Mouse (Mus musculus) T-helper 17 cell (primary cell): ENCODE measurements around the gene Rtel1.
"Not testable (repeated sequence)": the region's sequence is repeated elsewhere in the genome, so short reads cannot be mapped to it uniquely, and the experiment has no call there.

Experiments
- in situ Hi-C, 2 experiments: fragments of 300-600 bp; cut with MboI, MseI; formaldehyde crosslinking; loops; 1 replicate in 1 of 2; 2 replicates in 1 of 2; pipeline ENCODE4 v1.15.1; 2025; ENCODE audit warnings: high pct_unique_total_duplicates in 2 of 2

Gene Rtel1

GRCm38 (mm10) chr2:181319248-181320102, at the start of gene Rtel1:
Gene Rtel1 (plus strand): TSS chr2:181319739.
- in situ Hi-C loops, result no loop called here

GRCm38 (mm10) chr2:181272092-181272491, 47.4 kb upstream of the Rtel1 start:
- in situ Hi-C loops, result no loop called here

DNA sequence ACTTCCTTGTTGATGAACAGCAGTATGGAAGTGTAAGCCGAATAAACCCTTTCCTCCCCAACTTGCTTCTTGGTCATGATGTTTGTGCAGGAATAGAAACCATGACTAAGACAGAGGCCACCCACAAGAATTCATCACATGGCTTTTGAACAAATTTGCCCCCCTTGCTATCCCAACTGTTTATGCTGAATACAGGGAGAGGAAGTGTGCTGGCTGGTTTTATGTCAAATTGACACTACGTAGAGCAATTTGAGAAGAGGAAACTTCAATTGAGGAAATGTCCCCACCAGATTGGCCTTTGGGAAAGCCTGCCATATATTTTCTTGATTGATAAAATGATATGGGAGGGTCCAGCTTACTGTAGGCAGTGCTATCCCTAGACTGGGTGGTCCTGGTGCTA, 45.7 kb upstream of the Rtel1 start:
- in situ Hi-C loops, result no loop called here

DNA sequence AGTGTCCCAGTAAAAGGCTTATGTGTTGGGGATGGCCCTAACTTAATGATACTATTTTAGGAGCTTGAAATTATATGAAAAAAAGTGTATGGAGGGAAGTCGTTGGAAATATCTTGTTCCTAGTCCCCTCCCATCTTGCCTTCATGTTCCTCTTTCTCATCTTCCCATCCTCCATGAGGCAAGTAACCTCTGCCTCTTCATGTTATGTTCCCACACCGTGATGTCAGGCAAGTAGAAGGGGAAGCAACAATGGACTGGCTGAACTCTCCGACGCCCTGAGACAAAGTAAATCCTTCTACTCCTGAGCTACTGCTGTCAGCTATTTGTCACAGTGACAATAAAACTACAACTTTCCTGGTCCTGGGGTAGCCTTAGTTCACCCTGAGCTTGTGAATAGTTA, 44.9 kb upstream of the Rtel1 start:
- in situ Hi-C loops, result no loop called here

DNA sequence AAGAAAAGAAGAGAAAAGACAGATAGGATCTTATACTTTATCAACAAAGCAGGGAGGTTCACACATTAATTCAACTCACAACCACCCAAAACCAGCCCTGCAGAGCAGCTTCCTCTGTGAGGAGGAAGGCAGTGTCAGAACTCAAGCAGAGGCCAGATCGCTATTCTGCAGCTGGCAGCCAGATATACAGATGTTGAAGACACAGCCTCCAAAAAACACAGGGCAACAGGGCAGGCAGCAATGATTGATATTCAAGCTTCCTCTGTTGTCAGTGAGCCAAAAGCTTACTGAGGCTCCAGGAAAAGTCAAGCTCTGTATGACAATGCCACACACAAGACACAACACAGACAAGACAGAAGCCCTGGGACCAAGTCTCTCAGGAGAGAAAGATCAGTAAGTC, 42.8 kb upstream of the Rtel1 start:
- in situ Hi-C loops, result no loop called here

DNA sequence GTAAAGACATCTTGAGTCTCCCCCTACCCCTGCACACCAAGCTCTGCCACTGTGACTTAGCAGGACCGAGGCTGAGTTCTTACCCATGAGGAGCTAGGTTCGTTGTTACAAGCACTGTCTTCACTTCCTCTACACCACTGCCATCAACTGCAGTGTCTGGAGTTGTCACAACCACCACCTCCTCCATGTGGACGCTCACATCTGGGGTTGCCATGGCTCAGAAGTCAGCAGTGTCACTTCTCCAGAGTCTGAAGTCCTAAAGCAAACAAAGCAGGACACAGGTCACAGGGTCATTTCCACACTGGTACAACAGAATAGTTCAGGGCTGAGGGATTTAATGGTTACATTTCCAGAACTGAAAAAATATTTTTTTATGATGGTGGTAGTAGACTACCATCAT, 41.7 kb upstream of the Rtel1 start:
- in situ Hi-C loops, result no loop called here

- in situ Hi-C loops, result no loop called here
Observed at GRCm38 (mm10) chr2:181279968-181280367, 39.6 kb upstream of the Rtel1 start.

DNA sequence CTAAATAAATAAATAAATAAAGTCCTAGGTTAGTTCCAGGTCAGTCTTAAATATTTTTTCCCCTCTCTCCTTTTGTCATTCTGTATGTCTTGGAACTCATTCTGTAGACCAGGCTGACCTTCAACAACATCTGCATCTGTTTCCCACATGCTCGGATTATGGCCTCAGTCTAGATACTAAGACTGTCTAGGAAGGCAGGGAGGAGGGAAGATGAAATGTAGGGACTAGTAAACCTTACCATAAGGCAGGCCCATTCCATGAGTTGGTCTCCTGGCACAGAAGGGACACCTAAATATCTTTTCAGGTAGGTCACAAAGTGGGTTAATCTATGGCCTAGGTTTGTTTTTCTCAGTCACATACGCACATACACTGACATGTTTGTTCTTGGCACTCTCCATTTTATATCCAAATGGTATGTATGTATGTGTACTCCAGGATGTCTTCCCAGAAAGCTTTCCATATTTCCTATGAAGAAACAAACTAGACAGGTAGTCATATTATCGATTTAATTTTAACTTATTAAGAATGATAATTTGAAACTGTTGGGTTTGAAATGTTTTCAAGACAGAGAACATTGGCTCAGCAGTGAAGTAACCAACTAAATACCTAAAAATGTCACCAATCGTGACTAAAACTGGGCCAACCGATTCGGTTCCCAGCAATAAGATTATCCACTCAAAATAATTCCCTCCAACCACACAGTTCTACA, 32.8 kb upstream of the Rtel1 start:
- in situ Hi-C loops, result no loop called here

- in situ Hi-C loops, result no loop called here
Observed at GRCm38 (mm10) chr2:181287338-181287957, 32.1 kb upstream of the Rtel1 start.

- in situ Hi-C loops, result not testable (repeated sequence)
Observed at GRCm38 (mm10) chr2:181287958-181288350, 31.6 kb upstream of the Rtel1 start, which contains the start of gene Gmeb2. Gene Gmeb2 (minus strand): TSS chr2:181288035.

GRCm38 (mm10) chr2:181288691-181289090, 30.8 kb upstream of the Rtel1 start:
- in situ Hi-C loops, result no loop called here

GRCm38 (mm10) chr2:181290937-181291336, 28.6 kb upstream of the Rtel1 start:
- in situ Hi-C loops, result no loop called here

DNA sequence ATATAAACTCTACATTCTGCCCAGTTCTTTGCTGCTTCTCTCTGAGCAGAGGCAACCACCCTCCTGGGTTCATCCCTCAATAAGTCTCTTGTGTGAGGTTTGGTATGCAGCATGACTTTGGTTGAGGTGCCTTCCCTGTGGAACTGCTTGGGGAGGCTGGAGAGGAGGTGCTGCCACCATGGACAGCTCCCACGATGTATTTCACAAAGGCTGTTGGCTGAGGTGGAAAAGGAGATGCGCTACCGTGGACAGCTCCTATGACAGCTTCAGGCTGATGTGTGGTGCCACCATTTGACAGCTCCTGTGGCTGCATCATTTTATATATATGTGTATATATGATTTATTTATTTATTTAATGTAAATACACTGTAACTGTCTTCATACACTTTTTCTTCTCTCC, 17.5 kb upstream of the Rtel1 start:
- in situ Hi-C loops, result no loop called here

DNA sequence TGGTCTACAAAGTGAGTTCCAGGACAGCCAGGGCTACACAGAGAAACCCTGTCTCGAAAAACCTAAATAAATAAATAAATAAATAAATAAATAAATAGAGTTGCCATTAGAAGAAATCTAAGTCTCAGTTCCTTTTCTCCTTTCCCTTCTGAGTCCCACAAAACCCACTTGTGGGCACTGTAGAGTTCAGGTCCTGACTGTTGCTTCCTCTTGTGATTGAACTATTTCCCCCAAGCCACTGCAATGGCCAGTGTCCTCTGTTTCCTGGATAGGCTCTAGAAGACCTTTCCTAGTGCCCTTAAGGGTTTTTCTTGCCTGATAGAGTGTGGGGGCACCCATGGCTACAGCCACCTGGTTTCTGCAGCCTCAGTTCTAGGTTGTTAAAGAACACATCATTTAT, 14.6 kb upstream of the Rtel1 start:
- in situ Hi-C loops, result no loop called here

- in situ Hi-C loops, result no loop called here
Observed at GRCm38 (mm10) chr2:181307144-181307804, 12.3 kb upstream of the Rtel1 start.

DNA sequence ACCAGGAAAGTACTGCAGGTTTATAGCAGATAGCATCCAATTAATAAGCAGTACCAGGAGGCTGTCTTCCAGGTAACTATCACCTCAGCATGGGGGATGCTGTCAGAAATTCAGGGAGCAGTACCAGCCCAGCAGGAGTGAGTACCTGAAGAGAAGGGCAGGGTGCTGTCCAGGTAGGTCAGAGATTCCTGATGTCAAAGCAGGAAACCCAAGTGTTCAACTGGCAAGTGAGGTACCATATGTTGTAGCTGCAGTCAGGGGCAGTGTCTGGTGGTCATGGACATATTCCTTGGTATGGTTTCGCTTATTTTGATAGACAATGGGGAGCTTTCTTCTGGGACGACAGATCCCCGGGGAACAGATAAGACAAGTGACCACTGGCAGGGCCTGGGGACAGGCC, 7.1 kb upstream of the Rtel1 start:
- in situ Hi-C loops, result no loop called here

DNA sequence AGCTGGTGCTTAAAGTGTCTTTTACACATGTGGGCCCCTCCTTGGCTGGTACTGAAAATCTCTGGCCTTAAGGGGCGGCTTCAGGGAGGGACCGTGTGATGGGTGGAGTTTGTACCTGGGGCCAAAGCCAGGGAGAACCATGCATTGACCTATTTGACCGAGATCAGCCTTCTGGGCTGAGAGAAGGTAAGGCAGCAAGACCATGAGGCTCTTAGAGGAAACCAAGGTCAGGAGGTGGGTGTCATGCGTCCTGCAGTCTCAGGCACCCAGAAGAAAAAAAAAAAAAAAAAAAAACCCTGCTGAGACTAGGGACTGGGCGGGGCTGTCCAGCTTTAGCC, 6.6 kb upstream of the Rtel1 start:
- in situ Hi-C loops, result no loop called here

GRCm38 (mm10) chr2:181313344-181314079, 6.0 kb upstream of the Rtel1 start:
- in situ Hi-C loops, result no loop called here

- in situ Hi-C loops, result no loop called here
Observed at GRCm38 (mm10) chr2:181314080-181314810, 5.3 kb upstream of the Rtel1 start, which contains the start of gene Stmn3. Gene Stmn3 (minus strand): TSS chr2:181314500.

DNA sequence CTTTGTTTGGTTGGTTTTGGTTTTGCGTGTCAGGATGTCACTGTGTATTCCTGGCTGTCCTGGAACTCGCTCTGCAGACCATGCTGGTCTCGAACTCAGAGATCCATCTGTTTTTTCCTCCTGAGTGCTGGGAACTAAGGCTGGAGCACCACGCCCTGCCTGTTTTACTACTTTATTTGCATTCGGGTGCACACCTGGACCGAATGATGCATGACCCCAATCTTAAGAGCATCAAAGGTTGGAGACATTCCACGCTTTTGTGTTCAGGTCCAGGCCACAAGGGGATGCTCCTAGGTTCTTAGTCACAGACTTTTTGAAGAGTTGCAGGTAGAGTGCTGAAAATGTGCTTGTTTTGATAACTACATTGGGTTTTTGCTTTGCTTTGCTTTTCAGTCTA, 562 bp downstream of the Rtel1 start:
- in situ Hi-C loops, result no loop called here

DNA sequence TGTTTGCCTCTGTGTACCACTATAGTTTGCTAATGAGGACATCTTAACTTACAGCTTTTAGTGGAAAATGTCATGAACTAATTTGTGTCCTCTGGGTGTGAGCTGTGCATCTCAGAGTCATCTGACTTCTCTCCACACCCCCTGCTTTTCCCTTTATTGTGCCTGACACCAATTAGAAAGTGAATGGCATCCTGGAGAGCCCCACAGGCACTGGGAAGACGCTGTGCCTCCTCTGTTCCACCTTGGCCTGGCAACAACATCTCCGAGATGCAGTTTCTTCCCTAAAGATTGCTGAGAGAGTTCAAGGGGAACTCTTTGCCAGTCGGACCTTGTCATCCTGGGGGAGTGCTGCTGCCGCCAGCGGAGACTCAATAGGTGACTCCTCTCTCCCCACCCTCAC, 2.6 kb downstream of the Rtel1 start:
- in situ Hi-C loops, result no loop called here
